9 mouse cellular contexts compared by ENCODE assay signal in genomic region chr17:49756862-49757261, GRCm38 (mm10).
DNase-seq lines count a peak whose midpoint lies in the region; ATAC-seq and TF ChIP-seq lines count a peak whose summit lies in the region.
"Had no signal": no experiment of that assay in that cellular context is flagged by ENCODE, and none has a peak within 500 bp of the region (broad histone marks: within the 10 kb centered on the region; RNA-seq: fewer than 3 reads in every experiment).

No protein-coding gene starts in this region.

- WGBS in liver, embryonic 11.5 days: 81% methylated on average over 19 of the region's 19 CpGs
- 88% methylated on average over 19 of the region's 19 CpGs for WGBS in liver, postnatal 0 days (ENCODE audit: insufficient replicate concordance)
- 55% methylated on average over 19 of the region's 19 CpGs for WGBS in heart, embryonic 16.5 days

- no peak overlapping the region for H3K4me3 ChIP-seq in liver, embryonic 11.5 days (ENCODE audit: low read depth, low read length)
- H3K4me3 ChIP-seq in liver, postnatal 0 days (ENCODE audit: low read depth, low read length): no peak overlapping the region
- no peak overlapping the region for H3K4me3 ChIP-seq in heart, embryonic 16.5 days (ENCODE audit: low read length)

- H3K4me2 ChIP-seq in liver, embryonic 11.5 days: no peak overlapping the region
- H3K4me2 ChIP-seq in liver, postnatal 0 days (ENCODE audit: low read depth, low read length): no peak overlapping the region
- H3K4me2 ChIP-seq in heart, embryonic 16.5 days (ENCODE audit: low read depth, low read length): no peak overlapping the region
- H3K4me2 ChIP-seq: midbrain, embryonic 11.5 days had no signal

- no peaks in the 10 kb centered on the region for H3K4me1 ChIP-seq in liver, embryonic 11.5 days (replicated peaks; ENCODE audit: control insufficient read depth, insufficient read depth, low read length)
- no peaks in the 10 kb centered on the region for H3K4me1 ChIP-seq in liver, postnatal 0 days (ENCODE audit: insufficient read depth)
- H3K4me1 ChIP-seq in heart, embryonic 16.5 days (ENCODE audit: control insufficient read depth, insufficient read depth, low read length): no peaks in the 10 kb centered on the region

- H3K36me3 ChIP-seq in liver, embryonic 11.5 days (ENCODE audit: control insufficient read depth, insufficient read depth, low read length): no peaks in the 10 kb centered on the region
- H3K36me3 ChIP-seq in liver, postnatal 0 days (replicated peaks; ENCODE audit: insufficient read depth, low read length): no peaks in the 10 kb centered on the region
- H3K36me3 ChIP-seq in heart, embryonic 16.5 days (ENCODE audit: control insufficient read depth, insufficient read depth): no peaks in the 10 kb centered on the region

- no peak for TF ChIP-seq CTCF in liver, postnatal 0 days (IDR thresholded peaks at IDR 0.05; ENCODE audit: low read depth)

- no peak for TF ChIP-seq EP300 in liver, postnatal 0 days (IDR thresholded peaks at IDR 0.05; ENCODE audit: low read depth)

- no peaks in the 10 kb centered on the region for H3K9me3 ChIP-seq in liver, embryonic 11.5 days (ENCODE audit: control insufficient read depth, low read length)
- no peaks in the 10 kb centered on the region for H3K9me3 ChIP-seq in liver, postnatal 0 days (ENCODE audit: low read length)
- H3K9me3 ChIP-seq in heart, embryonic 16.5 days (replicated peaks; ENCODE audit: control insufficient read depth, low read length): no peaks in the 10 kb centered on the region

- H3K27me3 ChIP-seq in liver, embryonic 11.5 days (replicated peaks; ENCODE audit: control insufficient read depth, insufficient read depth, low read length): no peaks in the 10 kb centered on the region
- no peaks in the 10 kb centered on the region for H3K27me3 ChIP-seq in liver, postnatal 0 days (ENCODE audit: insufficient read depth, low read length)
- H3K27me3 ChIP-seq in heart, embryonic 16.5 days (ENCODE audit: control insufficient read depth, insufficient read depth, low read length): no peaks in the 10 kb centered on the region

- ATAC-seq in frontal cortex, adult (ENCODE audit: low TSS enrichment): peak; percentile 55
- ATAC-seq in liver, embryonic 11.5 days (replicated peaks; ENCODE audit: low FRiP score): no peak
- no peak for ATAC-seq in liver, postnatal 0 days
- ATAC-seq in heart, embryonic 16.5 days (replicated peaks; ENCODE audit: extremely low read depth, insufficient read depth, low FRiP score): peak; percentile 70

- no peak for DNase-seq in frontal cortex, postnatal 10 days (ENCODE audit: low spot score in 2 of 2)
- DNase-seq in liver, embryonic 11.5 days (ENCODE audit: low spot score): peak; percentile 34
- DNase-seq in liver, postnatal 0 days: no peak
- DNase-seq in retina, embryonic 14.5 days (ENCODE audit: low spot score): peak; percentile 18
- DNase-seq in embryo, embryonic 11 days: no peak
- DNase-seq in thymus, postnatal 0 days (ENCODE audit: low spot score): no peak

- H3K9ac ChIP-seq in liver, embryonic 11.5 days (ENCODE audit: low read depth, low read length): no peak overlapping the region
- no peak overlapping the region for H3K9ac ChIP-seq in liver, postnatal 0 days (replicated peaks)
- H3K9ac ChIP-seq in heart, embryonic 16.5 days (ENCODE audit: low read length): no peak overlapping the region

- H3K27ac ChIP-seq in liver, embryonic 11.5 days (ENCODE audit: low read depth, low read length): no peak overlapping the region
- H3K27ac ChIP-seq in liver, postnatal 0 days (ENCODE audit: low read depth): no peak overlapping the region
- no peak overlapping the region for H3K27ac ChIP-seq in heart, embryonic 16.5 days (ENCODE audit: low read length)

Comparison
In these comparisons a context has a peak if more than half of its experiments do, and no peak if none do; other contexts are left out.
1. DNase-seq: peak in liver, embryonic 11.5 days (single experiment) and retina, embryonic 14.5 days (single experiment); none in frontal cortex, postnatal 10 days (0 of 2), liver, postnatal 0 days (single experiment), embryo, embryonic 11 days (single experiment) and thymus, postnatal 0 days (single experiment).
2. ATAC-seq: peak in frontal cortex, adult (single experiment) and heart, embryonic 16.5 days (single experiment); none in liver, embryonic 11.5 days (single experiment) and liver, postnatal 0 days (single experiment).